Mouse (Mus musculus) retina, adult 2 months (tissue): ENCODE data around the gene Rsph1.

Experiments
- DNase-seq: peaks from one replicate; pipeline ENCODE4 v3.0.0-alpha.2; 2012; ENCODE audit warnings: low read depth, low spot score

The Rsph1 gene

GRCm38 (mm10) chr17:31304895-31305775, 28.0 kb upstream of the Rsph1 start:
- no peak for DNase-seq

- DNase-seq = no peak
These were observed 26.2 kb upstream of the Rsph1 start for GRCm38 (mm10) chr17:31303401-31303800.

GRCm38 (mm10) chr17:31300736-31301135, 23.6 kb upstream of the Rsph1 start:
- no peak for DNase-seq

- no peak for DNase-seq
These were observed 22.8 kb upstream of the Rsph1 start for GRCm38 (mm10) chr17:31299981-31300380.

- DNase-seq = no peak
These were observed 21.4 kb upstream of the Rsph1 start for GRCm38 (mm10) chr17:31298419-31299209.

- no peak for DNase-seq
These were observed 20.3 kb upstream of the Rsph1 start for GRCm38 (mm10) chr17:31297521-31297939.

GRCm38 (mm10) chr17:31295892-31296781, 19.0 kb upstream of the Rsph1 start:
- no peak for DNase-seq

GRCm38 (mm10) chr17:31295215-31295891, 18.2 kb upstream of the Rsph1 start:
- DNase-seq = no peak

GRCm38 (mm10) chr17:31294363-31295214, 17.4 kb upstream of the Rsph1 start:
- DNase-seq = no peak

GRCm38 (mm10) chr17:31290859-31291258, 13.7 kb upstream of the Rsph1 start:
- DNase-seq = no peak

GRCm38 (mm10) chr17:31290311-31290710, 13.1 kb upstream of the Rsph1 start:
- DNase-seq = no peak

- DNase-seq = no peak
These were observed 12.0 kb upstream of the Rsph1 start for GRCm38 (mm10) chr17:31288999-31289726.

- no peak for DNase-seq
These were observed 10.0 kb upstream of the Rsph1 start for GRCm38 (mm10) chr17:31287216-31287615.

GRCm38 (mm10) chr17:31286492-31286891, 9.3 kb upstream of the Rsph1 start, which contains the start of gene Slc37a1:
Gene Slc37a1 (plus strand): TSS chr17:31286792.
- no peak for DNase-seq

- no peak for DNase-seq
These were observed 8.7 kb upstream of the Rsph1 start for GRCm38 (mm10) chr17:31285867-31286266.

GRCm38 (mm10) chr17:31282687-31283053, 5.5 kb upstream of the Rsph1 start:
- DNase-seq = no peak

- no peak for DNase-seq
These were observed 4.9 kb upstream of the Rsph1 start for GRCm38 (mm10) chr17:31281830-31282686.

- DNase-seq = no peak
These were observed 3.1 kb upstream of the Rsph1 start for GRCm38 (mm10) chr17:31280269-31280668.
